Mouse (Mus musculus) myocyte (in vitro differentiated cells): Measurements from ENCODE around the gene Macrod1. TPM values are rescaled to one million over a fixed set of nuclear protein-coding genes. Genes with fewer than 3 reads are reported as not detected.

Experiments used
- H3K27me3 ChIP-seq: one replicate; pipeline ENCODE4 v1.6.1; 2011; ENCODE audit not compliant: control insufficient read depth, insufficient read depth, insufficient read length
- H3K36me3 ChIP-seq: one replicate; pipeline ENCODE4 v1.6.1; 2011; ENCODE audit not compliant: control insufficient read depth, insufficient read depth
- H3K4me2 ChIP-seq: one replicate; pipeline ENCODE4 v1.6.1; 2011; ENCODE audit warnings: low read depth, control low read depth
- H3K4me3 ChIP-seq: one replicate; pipeline ENCODE4 v1.5.1; 2011; ENCODE audit warnings: mild to moderate bottlenecking, control low read depth, moderate library complexity
- H3K79me2 ChIP-seq: one replicate; pipeline ENCODE4 v1.6.1; 2011; ENCODE audit not compliant: control insufficient read depth, insufficient read depth
- H3ac ChIP-seq: one replicate; pipeline ENCODE4 v1.6.1; 2011; ENCODE audit not compliant: control insufficient read depth, insufficient read length
- CEBPB ChIP-seq: IDR thresholded peaks from 2 replicates; pipeline ENCODE4 v1.6.1; 2011; ENCODE audit warnings: mild to moderate bottlenecking, moderate library complexity; ENCODE audit not compliant: poor library complexity, insufficient read depth, severe bottlenecking
- E2F4 ChIP-seq: IDR thresholded peaks from one replicate; pipeline ENCODE4 v1.6.1; 2011; ENCODE audit warnings: mild to moderate bottlenecking, control low read depth, moderate library complexity; ENCODE audit not compliant: insufficient read depth
- MAX ChIP-seq: IDR thresholded peaks from one replicate; pipeline ENCODE4 v1.6.1; 2011; ENCODE audit warnings: low read depth, mild to moderate bottlenecking, control low read depth
- MYOD1 ChIP-seq, 3 experiments: IDR thresholded peaks; one replicate each; pipeline ENCODE4 v1.6.1; 2011; ENCODE audit warnings: control low read depth in 2 of 3, low read depth in 2 of 3, mild to moderate bottlenecking in 2 of 3, moderate library complexity in 1 of 3; ENCODE audit not compliant: insufficient read length in 2 of 3, control insufficient read depth in 1 of 3
- MYOG ChIP-seq, 3 experiments: IDR thresholded peaks; one replicate each; pipeline ENCODE4 v1.6.1; 2011; ENCODE audit warnings: control low read depth in 2 of 3, low read depth in 2 of 3, mild to moderate bottlenecking in 2 of 3; ENCODE audit not compliant: insufficient read length in 2 of 3, control insufficient read depth in 1 of 3, insufficient read depth in 1 of 3
- POLR2A ChIP-seq: IDR thresholded peaks from one replicate; pipeline ENCODE4 v1.6.1; 2011; ENCODE audit warnings: low read depth, mild to moderate bottlenecking, control low read depth, moderate library complexity; ENCODE audit not compliant: insufficient read length
- POLR2AphosphoS2 ChIP-seq: IDR thresholded peaks from one replicate; pipeline ENCODE4 v1.6.1; 2011; ENCODE audit warnings: low read depth, control low read depth; ENCODE audit not compliant: insufficient read length
- REST ChIP-seq: IDR thresholded peaks from one replicate; pipeline ENCODE4 v1.6.1; 2011; ENCODE audit warnings: mild to moderate bottlenecking, control low read depth, moderate library complexity; ENCODE audit not compliant: insufficient read depth, insufficient read length
- SRF ChIP-seq: IDR thresholded peaks from one replicate; pipeline ENCODE4 v1.6.1; 2011; ENCODE audit warnings: low read depth; ENCODE audit not compliant: control insufficient read depth, insufficient read length
- TCF12 ChIP-seq: IDR thresholded peaks from one replicate; pipeline ENCODE4 v1.6.1; 2011; ENCODE audit warnings: mild to moderate bottlenecking, control low read depth; ENCODE audit not compliant: poor library complexity, insufficient read depth, severe bottlenecking
- TCF3 ChIP-seq: IDR thresholded peaks from one replicate; pipeline ENCODE4 v1.6.1; 2011; ENCODE audit warnings: low read depth, control low read depth; ENCODE audit not compliant: insufficient read length
- USF1 ChIP-seq: IDR thresholded peaks from one replicate; pipeline ENCODE4 v1.6.1; 2011; ENCODE audit warnings: low read depth, mild to moderate bottlenecking, control low read depth, moderate library complexity
- polyA plus RNA-seq: library from polyadenylated mRNA; unstranded; fragments of >200 nt; fragmentation: generic; extraction: Trizol; gene quantifications from one replicate; pipeline ENCODE4 v1.2.1, GENCODE M21; 2012; ENCODE audit warnings: missing spikeins

Macrod1 gene
- polyA plus RNA-seq, 1 experiment: 82.4 TPM

DNA sequence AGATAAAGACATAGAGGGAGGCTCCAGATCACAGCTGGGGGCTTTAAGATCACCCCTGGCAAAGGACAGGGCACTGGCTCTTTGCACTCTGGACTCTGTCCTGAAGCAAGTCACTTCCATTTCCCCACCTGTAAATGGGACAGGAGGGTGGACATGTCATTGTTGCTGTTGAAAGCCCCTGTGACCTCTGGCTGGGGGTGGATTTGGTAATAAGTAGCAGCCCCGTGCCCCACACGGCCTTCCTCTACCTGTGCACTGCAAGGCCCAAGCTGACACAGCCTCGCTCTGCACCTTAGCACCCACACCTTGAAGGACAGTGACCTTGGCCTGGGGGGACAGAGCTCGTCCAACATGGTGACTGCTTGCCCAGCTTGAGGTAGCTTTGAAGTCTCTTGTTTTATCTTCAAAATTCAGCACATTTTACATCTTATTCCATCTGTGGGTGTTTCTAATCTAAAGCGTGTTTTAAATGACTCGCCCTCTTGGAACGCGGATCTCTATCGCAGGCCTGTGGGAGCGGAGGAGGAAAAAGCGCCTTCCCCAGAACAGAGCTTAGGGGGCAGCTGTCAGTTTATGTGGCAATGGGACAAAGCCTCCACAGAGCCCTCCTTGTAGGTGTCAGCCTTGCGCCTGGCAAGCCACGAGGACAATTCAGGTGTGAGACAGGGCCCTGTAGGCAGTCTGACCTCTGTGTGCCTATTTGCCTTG, 121.3 kb downstream of the Macrod1 start:
- H3K79me2 ChIP-seq: no peaks in the 10 kb centered on the region
- no peaks in the 10 kb centered on the region for H3K27me3 ChIP-seq
- no peak for TF ChIP-seq TCF12
- peak in 1 of 3 experiments; percentile 28 for TF ChIP-seq MYOD1 (IDR thresholded peaks at IDR 0.05; ENCODE audit: control insufficient read depth in 1 of 3, insufficient read length in 2 of 3, low read depth in 2 of 3)
- no peak for TF ChIP-seq E2F4
- TF ChIP-seq POLR2A: no peak
- TF ChIP-seq MAX: no peak
- TF ChIP-seq MYOG (IDR thresholded peaks at IDR 0.05; ENCODE audit: control insufficient read depth in 1 of 3, insufficient read depth in 1 of 3, insufficient read length in 2 of 3, low read depth in 2 of 3): peak in 1 of 3 experiments; percentile 4
- TF ChIP-seq POLR2AphosphoS2: no peak
- H3K36me3 ChIP-seq: no peaks in the 10 kb centered on the region
- no peak overlapping the region for H3K4me3 ChIP-seq
- no peak overlapping the region for H3K4me2 ChIP-seq
- H3ac ChIP-seq: no peak overlapping the region

DNA sequence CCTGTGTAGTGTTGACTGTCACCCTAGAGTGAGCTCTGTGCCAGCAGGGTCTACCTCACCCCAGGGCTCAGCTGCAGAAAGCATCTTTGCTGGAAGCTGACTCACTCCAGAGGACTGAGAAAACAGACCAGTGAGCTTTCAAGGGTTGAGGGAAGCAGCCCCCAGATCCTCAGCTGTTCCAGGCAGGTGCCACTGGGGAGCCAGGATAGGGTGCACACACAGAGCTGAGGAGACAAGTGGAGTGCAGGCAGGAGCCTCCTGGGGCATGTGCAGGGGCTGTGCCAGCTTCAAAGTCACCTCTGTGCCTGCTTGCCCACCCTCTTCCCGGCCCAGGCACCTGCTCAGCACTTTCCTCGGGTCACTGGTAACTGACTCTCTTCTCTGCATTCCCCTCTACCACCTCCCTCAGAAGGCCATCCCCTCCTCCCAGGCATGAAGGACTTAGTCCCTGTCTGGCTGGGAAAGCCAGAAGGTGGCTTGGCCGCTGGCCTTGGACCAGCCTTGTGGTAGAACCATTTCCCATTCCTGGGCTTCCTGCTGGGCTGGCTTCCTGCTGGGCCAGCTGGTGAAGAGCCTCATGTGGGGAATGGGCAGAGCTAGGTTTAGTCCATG, 122.3 kb downstream of the Macrod1 start:
- no peaks in the 10 kb centered on the region for H3K79me2 ChIP-seq
- H3K4me3 ChIP-seq: no peak overlapping the region
- no peaks in the 10 kb centered on the region for H3K36me3 ChIP-seq
- no peak overlapping the region for H3ac ChIP-seq
- peak overlapping the region; percentile 42 for H3K4me2 ChIP-seq
- no peaks in the 10 kb centered on the region for H3K27me3 ChIP-seq
- TF ChIP-seq MYOG (IDR thresholded peaks at IDR 0.05; ENCODE audit: control insufficient read depth in 1 of 3, insufficient read depth in 1 of 3, insufficient read length in 2 of 3, low read depth in 2 of 3) (peak; percentile 73 to 98 (median 96)), TCF12 (peak; percentile 92), USF1 (no peak), SRF (peak; percentile 6), CEBPB (no peak), MAX (no peak), MYOD1 (IDR thresholded peaks at IDR 0.05; ENCODE audit: control insufficient read depth in 1 of 3, insufficient read length in 2 of 3, low read depth in 2 of 3) (peak in 2 of 3 experiments; percentile 95 to 98), POLR2AphosphoS2 (no peak), TCF3 (peak; percentile 78)

DNA sequence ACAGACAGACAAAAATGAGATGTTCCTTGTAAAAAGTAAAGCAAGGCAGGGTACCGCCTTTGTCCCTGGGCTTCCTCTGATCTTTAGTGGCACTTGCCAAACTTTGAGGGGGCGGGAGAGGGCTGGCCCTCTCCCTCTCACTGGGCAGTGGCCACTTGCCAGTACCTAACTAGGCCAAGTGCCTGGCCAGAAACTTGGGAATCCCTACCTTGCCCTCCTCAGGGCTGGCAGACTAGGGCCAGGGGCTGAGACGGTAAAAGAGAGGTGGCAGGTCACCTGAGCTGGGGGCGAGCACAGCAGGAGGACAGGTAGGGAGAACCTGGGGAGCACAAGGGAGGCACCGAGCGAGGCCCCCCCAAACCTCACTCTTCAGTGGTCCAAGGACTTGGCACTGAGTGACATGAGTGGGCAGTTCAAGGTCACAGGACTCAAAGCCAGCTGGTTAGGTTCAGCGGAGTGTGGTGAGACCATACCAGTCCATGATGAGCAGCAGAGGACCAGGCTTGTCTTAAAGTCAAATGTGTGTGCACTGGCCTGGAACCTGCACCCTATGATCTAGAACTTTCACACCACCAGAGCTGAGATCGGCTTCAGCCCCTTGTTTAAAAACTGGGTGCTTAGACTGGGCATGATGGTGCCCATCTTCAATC, 124.3 kb downstream of the Macrod1 start:
- Histone ChIP-seq H3ac (no peak overlapping the region), H3K4me3 (no peak overlapping the region), H3K79me2 (no peaks in the 10 kb centered on the region), H3K4me2 (no peak overlapping the region), H3K36me3 (no peaks in the 10 kb centered on the region), H3K27me3 (no peaks in the 10 kb centered on the region)
- TF ChIP-seq MYOD1 (IDR thresholded peaks at IDR 0.05; ENCODE audit: control insufficient read depth in 1 of 3, insufficient read length in 2 of 3, low read depth in 2 of 3): no peak
- no peak for TF ChIP-seq POLR2A
- TF ChIP-seq E2F4: no peak
- no peak for TF ChIP-seq REST
- TF ChIP-seq CEBPB: no peak
- TF ChIP-seq USF1: no peak
- TF ChIP-seq SRF: no peak
- TF ChIP-seq TCF3: no peak
- TF ChIP-seq TCF12: no peak
- no peak for TF ChIP-seq POLR2AphosphoS2
- no peak for TF ChIP-seq MAX
- no peak for TF ChIP-seq MYOG (IDR thresholded peaks at IDR 0.05; ENCODE audit: control insufficient read depth in 1 of 3, insufficient read depth in 1 of 3, insufficient read length in 2 of 3, low read depth in 2 of 3)

DNA sequence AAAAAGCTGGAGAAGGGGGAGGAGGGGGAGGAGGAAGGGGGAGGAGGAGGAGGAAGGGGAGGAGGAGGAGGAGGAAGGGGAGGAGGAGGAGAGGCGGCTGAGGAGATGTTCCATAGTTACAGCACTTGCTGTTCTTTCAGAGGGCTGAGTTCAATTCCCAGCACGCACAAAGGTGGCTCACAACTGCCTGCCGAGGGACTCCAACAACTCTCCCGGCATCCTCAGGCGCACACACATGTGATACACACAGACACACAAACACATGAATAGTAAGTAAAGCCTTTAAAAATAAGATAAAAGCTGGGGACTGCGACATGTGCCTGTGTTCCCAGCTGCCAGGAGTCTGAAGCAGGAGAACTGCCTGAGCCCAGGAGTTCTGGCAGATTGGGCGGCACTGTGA, 124.9 kb downstream of the Macrod1 start:
- no peaks in the 10 kb centered on the region for H3K79me2 ChIP-seq
- TF ChIP-seq MAX (no peak), REST (no peak), TCF12 (no peak), SRF (no peak), TCF3 (no peak), POLR2A (no peak), USF1 (no peak), POLR2AphosphoS2 (no peak), MYOD1 (IDR thresholded peaks at IDR 0.05; ENCODE audit: control insufficient read depth in 1 of 3, insufficient read length in 2 of 3, low read depth in 2 of 3) (no peak), CEBPB (no peak)
- H3K27me3 ChIP-seq: no peaks in the 10 kb centered on the region

More for the DNA sequence above, 124.9 kb downstream of the Macrod1 start:
- H3K36me3 ChIP-seq: no peaks in the 10 kb centered on the region
- H3K4me3 ChIP-seq: no peak overlapping the region
- H3K4me2 ChIP-seq: no peak overlapping the region
- no peak overlapping the region for H3ac ChIP-seq
